Mouse (Mus musculus) embryonic facial prominence, embryonic 10.5 days (tissue): ENCODE data around the gene Fam227a. TPM values are rescaled to one million over a fixed set of nuclear protein-coding genes. Genes with fewer than 3 reads are reported as not detected.

Source experiments
- DNase-seq: peaks from one replicate; pipeline ENCODE4 v3.0.0-alpha.2; 2017; ENCODE audit warnings: low spot score
- H3K27ac ChIP-seq: fragments of 300-500 bp; sonication (generic); replicated peaks from 2 replicates; pipeline ENCODE4 v1.5.1; 2016; ENCODE audit warnings: mild to moderate bottlenecking
- H3K27me3 ChIP-seq: fragments of 300-500 bp; sonication (generic); replicated peaks from 2 replicates; pipeline ENCODE4 v1.6.1; 2016; ENCODE audit warnings: low read depth, mild to moderate bottlenecking; ENCODE audit not compliant: poor library complexity, severe bottlenecking
- H3K36me3 ChIP-seq: fragments of 300-500 bp; sonication (generic); replicated peaks from 2 replicates; pipeline ENCODE4 v1.6.1; 2016; ENCODE audit warnings: mild to moderate bottlenecking, moderate library complexity
- H3K4me1 ChIP-seq: fragments of 300-500 bp; sonication (generic); 2 replicates; pipeline ENCODE4 v1.6.1; 2016
- H3K4me3 ChIP-seq: fragments of 300-500 bp; sonication (generic); 2 replicates; pipeline ENCODE4 v1.5.1; 2016; ENCODE audit warnings: mild to moderate bottlenecking, moderate library complexity
- H3K9me3 ChIP-seq: fragments of 300-500 bp; sonication (generic); 2 replicates; pipeline ENCODE4 v1.6.1; 2016; ENCODE audit warnings: mild to moderate bottlenecking
- WGBS: fragments of 180-500 bp; shearing (Covaris S2); methylation state at CpG from one replicate; pipeline ENCODE4 v1.1.7; 2016; 5-methylcytosine and 5-hydroxymethylcytosine counted together
- polyA plus RNA-seq: library from polyadenylated mRNA; unstranded; fragments of >200 nt; fragmentation: Nextera tagmentation; extraction: Ambion mirVana; gene quantifications from 2 replicates; pipeline ENCODE4 v1.2.1, GENCODE M21; 2016

Gene Fam227a
- polyA plus RNA-seq = 2.0 and 2.3 TPM in 2 replicates

DNA sequence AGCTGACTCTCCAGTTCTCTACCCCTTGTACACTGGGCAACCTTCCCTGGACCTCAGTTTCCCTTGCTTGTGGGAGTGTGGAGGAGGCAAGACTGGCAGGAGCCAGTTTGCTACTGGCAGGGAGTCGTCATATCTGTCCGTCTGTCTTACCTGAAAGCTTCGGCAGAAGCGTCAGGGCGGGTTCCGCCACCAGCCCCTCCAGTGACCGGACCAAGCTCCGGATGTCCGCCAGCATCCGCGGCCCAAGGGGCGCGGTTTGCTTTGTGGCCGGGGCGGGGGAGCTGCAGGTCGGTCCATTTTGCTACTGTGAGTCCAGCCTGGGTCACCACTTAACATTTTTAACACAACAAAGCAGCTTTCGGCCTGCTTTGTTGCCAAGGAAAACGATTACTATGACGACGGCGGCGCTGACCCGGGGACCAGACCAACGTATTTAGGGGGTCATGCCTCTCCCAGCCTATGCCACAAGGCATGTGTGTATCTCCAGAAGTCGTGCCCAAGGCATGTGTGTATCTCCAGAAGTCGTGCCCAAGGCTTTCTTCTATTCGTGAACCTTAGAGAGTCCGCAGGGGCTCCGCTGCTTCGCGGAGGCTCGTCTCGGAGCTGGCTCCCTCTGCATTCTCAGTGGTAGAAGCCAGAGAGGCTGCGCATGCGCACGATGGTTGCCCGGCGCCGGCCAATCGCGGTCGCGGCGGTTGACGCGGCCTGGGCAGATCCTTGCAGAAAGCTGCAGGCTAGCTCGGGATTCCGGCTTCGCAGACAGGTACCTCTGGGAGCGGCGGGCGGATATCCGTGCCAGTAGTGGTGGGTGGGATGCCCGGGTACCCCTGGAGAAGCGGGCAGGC, at the start of gene Fam227a, which contains the start of gene Cby1:
TSS of gene Fam227a (minus strand) at position 426 of the 845 bp plus-strand sequence.
TSS of gene Cby1 (plus strand) at position 669 of the 845 bp plus-strand sequence.
- Histone ChIP-seq H3K36me3 (peaks cover 29% of the 10 kb centered on the region), H3K4me1 (peaks cover 11% of the 10 kb centered on the region), H3K4me3 (peak within 1 kb of the TSS; percentile 82), H3K27me3 (no peaks in the 10 kb centered on the region), H3K9me3 (0 out of 2 replicates have a peak, but pooled peaks cover 6% of the 10 kb centered on the region), H3K27ac (peak within 1 kb of the TSS; percentile 94)
- peak; percentile 97 for DNase-seq
- WGBS = under 1% methylated on average over 55 of the region's 55 CpGs

DNA sequence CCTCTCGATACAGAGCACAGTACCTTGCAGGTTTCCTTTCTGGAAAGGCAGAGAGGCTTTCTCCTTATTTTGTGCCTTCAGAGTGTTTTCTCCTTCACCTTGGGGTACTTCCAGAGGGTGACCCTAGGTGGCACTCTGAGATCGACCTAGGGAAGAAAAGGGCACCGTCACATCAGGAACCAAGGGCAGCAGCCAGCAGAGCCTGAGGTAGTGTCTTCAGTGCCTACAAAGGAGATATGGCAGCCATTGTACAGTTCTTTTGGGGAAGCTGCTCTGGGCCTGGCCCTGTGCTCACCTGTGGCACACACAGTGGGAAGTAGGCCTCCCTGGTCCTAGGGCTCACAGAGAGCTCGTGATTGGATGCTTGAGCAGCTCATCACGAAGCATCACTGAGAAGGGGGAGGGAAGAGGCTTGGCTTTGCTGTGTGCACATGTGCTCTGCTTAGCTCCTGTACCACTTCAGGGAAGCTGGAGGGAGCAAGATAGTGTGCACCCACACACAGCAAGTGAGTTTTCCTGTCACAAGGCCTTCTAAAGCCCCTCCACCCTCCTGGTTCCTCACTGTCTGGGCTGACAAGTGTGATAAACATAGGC, 49.6 kb upstream of the Fam227a start:
- Histone ChIP-seq H3K4me1 (no peaks in the 10 kb centered on the region), H3K9me3 (no peaks in the 10 kb centered on the region), H3K4me3 (no peak overlapping the region), H3K27ac (no peak overlapping the region), H3K36me3 (peaks cover 74% of the 10 kb centered on the region), H3K27me3 (no peaks in the 10 kb centered on the region)
- DNase-seq = no peak
- 91% methylated on average over 5 of the region's 5 CpGs for WGBS

DNA sequence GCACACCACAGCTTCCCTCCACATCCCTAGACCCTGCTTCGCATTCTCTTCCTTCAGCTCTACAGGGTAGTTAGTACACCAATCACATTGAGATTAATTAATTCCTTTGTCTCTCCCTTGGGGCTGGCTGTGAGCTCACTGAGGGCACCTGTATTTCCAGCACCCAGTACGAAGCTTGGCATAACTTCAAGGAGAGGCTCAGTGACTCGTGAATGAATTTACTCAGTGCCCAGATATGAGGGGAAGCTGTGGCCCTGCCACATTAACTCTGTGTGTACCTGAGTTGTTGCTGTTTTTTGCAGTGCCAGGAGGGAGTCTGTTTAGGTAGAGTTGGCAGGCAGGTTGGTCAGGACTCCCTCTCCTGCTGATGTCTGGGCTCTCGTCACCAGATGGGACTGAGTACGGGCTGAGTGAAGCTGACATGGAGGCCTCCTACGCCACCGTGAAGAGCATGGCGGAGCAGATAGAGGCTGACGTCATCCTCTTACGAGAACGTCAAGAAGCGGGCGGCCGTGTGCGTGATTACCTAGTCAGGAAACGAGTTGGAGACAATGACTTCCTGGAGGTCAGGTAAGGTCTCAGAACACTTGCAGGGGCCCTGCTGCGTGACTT, 48.0 kb upstream of the Fam227a start:
- no peaks in the 10 kb centered on the region for H3K9me3 ChIP-seq
- no peak for DNase-seq
- H3K36me3 ChIP-seq = peaks cover 58% of the 10 kb centered on the region
- no peaks in the 10 kb centered on the region for H3K4me1 ChIP-seq
- WGBS = 89% methylated on average over 17 of the region's 17 CpGs
- no peak overlapping the region for H3K4me3 ChIP-seq
- no peak overlapping the region for H3K27ac ChIP-seq
- no peaks in the 10 kb centered on the region for H3K27me3 ChIP-seq

GRCm38 (mm10) chr15:79697558-79698187, 38.9 kb upstream of the Fam227a start:
- Histone ChIP-seq H3K27me3 (no peaks in the 10 kb centered on the region), H3K4me1 (peaks cover 26% of the 10 kb centered on the region), H3K9me3 (no peaks in the 10 kb centered on the region), H3K4me3 (no peak overlapping the region), H3K27ac (no peak overlapping the region), H3K36me3 (peaks cover 51% of the 10 kb centered on the region)
- no peak for DNase-seq
- WGBS = 85% methylated on average over 9 of the region's 9 CpGs

DNA sequence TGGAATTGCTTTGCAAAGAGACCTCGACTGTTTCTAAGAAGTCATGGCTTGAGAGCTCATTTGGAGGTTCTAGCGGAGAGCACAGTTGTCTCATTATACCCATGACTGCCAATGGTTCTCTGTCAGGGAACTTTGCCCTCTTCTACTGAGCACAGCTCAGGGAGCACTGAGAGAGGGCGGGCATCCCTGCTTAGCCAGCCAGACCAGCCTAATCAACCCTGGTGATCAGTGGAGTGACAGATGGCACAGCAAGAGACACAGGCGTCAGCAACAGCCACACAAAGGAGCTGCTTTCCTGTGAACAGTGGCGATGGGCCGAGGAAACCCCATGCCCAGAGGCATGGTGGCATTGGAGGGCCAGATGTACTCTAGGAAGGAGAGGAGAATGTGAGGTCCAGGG, 38.3 kb upstream of the Fam227a start:
- Histone ChIP-seq H3K27ac (no peak overlapping the region), H3K9me3 (no peaks in the 10 kb centered on the region), H3K4me1 (peaks cover 33% of the 10 kb centered on the region), H3K36me3 (peaks cover 51% of the 10 kb centered on the region), H3K4me3 (no peak overlapping the region), H3K27me3 (no peaks in the 10 kb centered on the region)
- 88% methylated on average over 6 of the region's 6 CpGs for WGBS
- DNase-seq = no peak

- no peak for DNase-seq
- Histone ChIP-seq H3K9me3 (no peaks in the 10 kb centered on the region), H3K36me3 (peaks cover 51% of the 10 kb centered on the region), H3K27ac (no peak overlapping the region), H3K27me3 (no peaks in the 10 kb centered on the region), H3K4me1 (peaks cover 38% of the 10 kb centered on the region), H3K4me3 (no peak overlapping the region)
- 94% methylated on average over 2 of the region's 2 CpGs for WGBS
These were observed 37.8 kb upstream of the Fam227a start for GRCm38 (mm10) chr15:79696508-79696907.

GRCm38 (mm10) chr15:79695516-79695915, 36.8 kb upstream of the Fam227a start:
- no peak overlapping the region for H3K27ac ChIP-seq
- 70% methylated on average over 3 of the region's 3 CpGs for WGBS
- no peak overlapping the region for H3K4me3 ChIP-seq
- H3K9me3 ChIP-seq = no peaks in the 10 kb centered on the region
- peaks cover 51% of the 10 kb centered on the region for H3K36me3 ChIP-seq
- H3K4me1 ChIP-seq = peaks cover 44% of the 10 kb centered on the region
- DNase-seq = no peak
- H3K27me3 ChIP-seq = no peaks in the 10 kb centered on the region

GRCm38 (mm10) chr15:79694512-79694911, 35.8 kb upstream of the Fam227a start:
- H3K4me3 ChIP-seq = 0 out of 2 replicates have a peak overlapping the region, but pooled peaks have one; percentile 21
- 90% methylated on average over 4 of the region's 4 CpGs for WGBS

DNA sequence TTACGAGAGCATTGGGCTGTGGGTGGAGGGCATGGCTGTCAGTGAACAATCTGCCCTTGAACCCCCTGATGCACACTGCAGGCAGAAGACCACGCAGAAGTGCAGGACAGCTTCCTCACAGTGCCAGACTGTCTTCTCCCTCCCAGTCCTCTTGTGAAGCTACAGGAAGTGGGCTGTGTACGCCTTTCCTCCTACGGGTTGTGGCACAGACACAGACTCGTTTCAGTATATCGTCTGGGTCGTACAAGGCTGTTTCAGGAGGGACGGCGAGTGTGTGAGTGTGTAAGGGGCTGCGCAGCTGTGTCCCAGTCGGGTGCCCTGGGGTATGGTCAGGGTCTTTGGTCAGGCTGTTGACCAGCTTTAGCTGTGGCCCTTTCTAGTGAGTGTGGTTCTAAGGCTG, 35.0 kb upstream of the Fam227a start:
- Histone ChIP-seq H3K36me3 (peaks cover 44% of the 10 kb centered on the region), H3K27ac (no peak overlapping the region), H3K4me1 (peaks cover 56% of the 10 kb centered on the region), H3K9me3 (no peaks in the 10 kb centered on the region), H3K4me3 (peak overlapping the region; percentile 21; the same call in 1 of the 2 replicates), H3K27me3 (no peaks in the 10 kb centered on the region)
- WGBS = 84% methylated on average over 11 of the region's 11 CpGs
- no peak for DNase-seq

More at GRCm38 (mm10) chr15:79694512-79694911, 35.8 kb upstream of the Fam227a start:
- no peak for DNase-seq
- H3K4me1 ChIP-seq = peaks cover 50% of the 10 kb centered on the region
- H3K9me3 ChIP-seq = no peaks in the 10 kb centered on the region
- H3K27me3 ChIP-seq = no peaks in the 10 kb centered on the region
- peaks cover 50% of the 10 kb centered on the region for H3K36me3 ChIP-seq
- H3K27ac ChIP-seq = no peak overlapping the region

- Histone ChIP-seq H3K27me3 (no peaks in the 10 kb centered on the region), H3K4me3 (peak overlapping the region; percentile 97; the same call in 1 of the 2 replicates), H3K4me1 (peaks cover 55% of the 10 kb centered on the region), H3K27ac (no peak overlapping the region), H3K36me3 (peaks cover 36% of the 10 kb centered on the region), H3K9me3 (no peaks in the 10 kb centered on the region)
- 92% methylated on average over 5 of the region's 5 CpGs for WGBS
- DNase-seq = no peak
These were observed 33.6 kb upstream of the Fam227a start for GRCm38 (mm10) chr15:79692334-79692733.

DNA sequence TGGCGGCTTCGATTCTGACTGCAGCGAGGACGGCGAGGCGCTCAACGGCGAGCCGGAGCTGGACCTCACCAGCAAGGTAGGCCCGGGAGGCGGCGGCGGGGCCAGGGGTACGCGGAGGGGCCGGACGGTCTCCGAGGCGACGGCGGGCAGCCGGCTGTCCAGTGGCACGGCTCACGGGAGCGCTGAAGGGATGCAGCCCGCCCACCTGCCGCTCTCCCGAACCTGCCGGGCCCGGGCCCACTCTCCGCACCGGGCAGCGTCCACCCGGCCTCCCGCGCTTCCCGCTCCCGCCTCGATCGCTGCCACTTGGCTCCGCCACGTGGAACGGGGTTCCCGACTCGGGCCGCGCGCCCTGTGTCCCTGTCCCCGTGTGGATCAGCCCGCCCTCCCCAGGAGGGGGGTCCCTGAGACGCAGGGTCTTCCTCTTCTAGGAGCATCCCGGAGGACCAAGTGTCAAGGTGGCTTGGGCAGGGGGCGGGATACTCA, 32.3 kb upstream of the Fam227a start:
- DNase-seq = no peak
- H3K27ac ChIP-seq = peak overlapping the region; percentile 94
- peaks cover 53% of the 10 kb centered on the region for H3K4me1 ChIP-seq
- H3K36me3 ChIP-seq = peaks cover 24% of the 10 kb centered on the region
- H3K9me3 ChIP-seq = no peaks in the 10 kb centered on the region
- no peaks in the 10 kb centered on the region for H3K27me3 ChIP-seq
- peak overlapping the region; percentile 97 for H3K4me3 ChIP-seq
- WGBS = under 1% methylated on average over 53 of the region's 53 CpGs
